Mouse (Mus musculus) hindbrain, postnatal 0 days (tissue): ENCODE data around the gene Gm14137. TPM values are rescaled to one million over a fixed set of nuclear protein-coding genes. Genes with fewer than 3 reads are reported as not detected.

Experiments used
- ATAC-seq: fragments of 200-750 bp; cut with Nextera tagmentation; 2 replicates; pipeline ENCODE4 v1.8.0; 2017; ENCODE audit warnings: mild to moderate bottlenecking, moderate TSS enrichment, moderate library complexity
- DNase-seq: peaks from one replicate; pipeline ENCODE4 v3.0.0-alpha.2; 2015; ENCODE audit warnings: low spot score
- H3K27ac ChIP-seq: fragments of 300-500 bp; sonication (generic); 2 replicates; pipeline ENCODE4 v1.5.1; 2014; ENCODE audit warnings: mild to moderate bottlenecking
- H3K27me3 ChIP-seq: fragments of 300-500 bp; sonication (generic); 2 replicates; pipeline ENCODE4 v1.6.1; 2014; ENCODE audit warnings: low read length, mixed read lengths; ENCODE audit not compliant: insufficient read depth
- H3K36me3 ChIP-seq: fragments of 300-500 bp; sonication (generic); 2 replicates; pipeline ENCODE4 v1.6.1; 2014; ENCODE audit warnings: low read length, mixed read lengths; ENCODE audit not compliant: insufficient read depth
- H3K4me1 ChIP-seq: fragments of 300-500 bp; sonication (generic); 2 replicates; pipeline ENCODE4 v1.6.1; 2014; ENCODE audit warnings: antibody characterized with exemption, low read length, mixed read lengths; ENCODE audit not compliant: insufficient read depth
- H3K4me2 ChIP-seq: fragments of 300-500 bp; sonication (generic); 2 replicates; pipeline ENCODE4 v1.6.1; 2014; ENCODE audit warnings: low read depth, mild to moderate bottlenecking, low read length, moderate library complexity, mixed read lengths
- H3K4me3 ChIP-seq: fragments of 300-500 bp; sonication (generic); 2 replicates; pipeline ENCODE4 v1.5.1; 2014; ENCODE audit warnings: low read length
- H3K9ac ChIP-seq: fragments of 300-500 bp; sonication (generic); replicated peaks from 2 replicates; pipeline ENCODE4 v1.6.1; 2014; ENCODE audit warnings: mild to moderate bottlenecking, low read length, moderate library complexity, mixed read lengths
- H3K9me3 ChIP-seq: fragments of 300-500 bp; sonication (generic); 2 replicates; pipeline ENCODE4 v1.6.1; 2016; ENCODE audit warnings: low read length, mixed read lengths
- CTCF ChIP-seq: IDR thresholded peaks from 2 replicates; pipeline ENCODE4 v1.5.1; 2016; ENCODE audit warnings: antibody characterized with exemption, control low read depth, low read depth
- WGBS: fragments of 180-500 bp; shearing (Covaris S2); extraction: QIAGEN DNeasy Blood & Tissue Kit; methylation state at CpG from one replicate; pipeline ENCODE4 v1.1.7; 2014; 5-methylcytosine and 5-hydroxymethylcytosine counted together
- polyA plus RNA-seq: library from polyadenylated mRNA; unstranded; fragments of >200 nt; fragmentation: Nextera tagmentation; extraction: Ambion mirVana; gene quantifications from 2 replicates; pipeline ENCODE4 v1.2.1, GENCODE M21; 2015
- total RNA-seq: library from RNA; depleted of rRNA; stranded (reverse); fragments of >200 nt; gene quantifications from 2 replicates; pipeline ENCODE4 v1.2.3, GENCODE M21; 2014

The Gm14137 gene
- total and polyA plus RNA-seq, 2 experiments from 2014 or later, result 0.29 TPM; not detected in 1

DNA sequence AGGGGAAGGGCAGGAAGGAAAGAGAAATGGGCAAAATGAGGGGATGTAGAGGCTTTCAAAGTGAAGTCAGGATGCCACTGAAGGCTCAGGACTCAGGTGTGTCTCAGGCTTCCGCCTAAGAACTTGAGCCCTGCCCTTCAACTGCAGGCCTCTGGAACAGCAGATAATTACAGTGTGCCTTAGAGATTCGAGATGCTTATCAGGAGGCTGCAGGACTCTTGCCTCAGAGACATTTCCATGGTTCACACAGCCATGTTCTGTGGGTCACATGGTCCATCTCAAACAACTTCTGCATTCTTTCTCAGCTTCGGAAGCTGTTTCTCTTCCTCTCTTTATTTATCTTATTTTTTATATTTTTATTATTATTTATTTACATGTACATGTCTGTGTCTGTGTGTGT lies 11.2 kb upstream of the Gm14137 start:
- Histone ChIP-seq H3K36me3 (no peaks in the 10 kb centered on the region), H3K4me2 (no peak overlapping the region), H3K27ac (no peak overlapping the region), H3K9ac (no peak overlapping the region), H3K27me3 (peaks cover 3% of the 10 kb centered on the region; the same call in 1 of the 2 replicates), H3K4me1 (peaks cover 7% of the 10 kb centered on the region; the same call in 1 of the 2 replicates), H3K9me3 (no peaks in the 10 kb centered on the region), H3K4me3 (no peak overlapping the region)
- ATAC-seq (no peak), DNase-seq (no peak)
- no peak for TF ChIP-seq CTCF
- WGBS, result 67% methylated on average over 3 of the region's 3 CpGs

DNA sequence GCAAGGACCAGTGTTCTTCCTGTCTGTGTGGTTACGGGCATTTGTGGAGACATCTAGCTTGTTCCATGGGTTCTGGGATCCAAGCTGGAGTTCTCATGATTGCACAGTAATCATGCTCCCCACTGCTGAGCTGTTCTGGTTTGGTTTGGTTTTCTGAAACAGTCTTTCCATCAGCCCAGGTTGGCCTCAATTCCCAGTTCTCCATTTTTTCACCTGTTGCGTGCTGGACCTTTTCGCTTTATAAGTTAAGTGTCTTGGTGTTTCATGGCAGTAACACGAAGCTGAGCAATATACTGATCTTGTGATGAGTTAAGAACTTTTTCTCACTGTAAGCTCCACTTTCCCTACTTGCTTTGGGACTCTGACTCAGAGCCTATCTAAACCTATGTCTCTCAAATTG lies 10.3 kb upstream of the Gm14137 start:
- Histone ChIP-seq H3K4me3 (no peak overlapping the region), H3K27ac (no peak overlapping the region), H3K4me2 (no peak overlapping the region), H3K9me3 (no peaks in the 10 kb centered on the region), H3K36me3 (no peaks in the 10 kb centered on the region), H3K27me3 (peaks cover 3% of the 10 kb centered on the region; the same call in 1 of the 2 replicates), H3K9ac (no peak overlapping the region), H3K4me1 (peaks cover 7% of the 10 kb centered on the region; the same call in 1 of the 2 replicates)
- no peak for TF ChIP-seq CTCF
- ATAC-seq (no peak), DNase-seq (no peak)
- WGBS, result 89% methylated on average over 4 of the region's 4 CpGs

DNA sequence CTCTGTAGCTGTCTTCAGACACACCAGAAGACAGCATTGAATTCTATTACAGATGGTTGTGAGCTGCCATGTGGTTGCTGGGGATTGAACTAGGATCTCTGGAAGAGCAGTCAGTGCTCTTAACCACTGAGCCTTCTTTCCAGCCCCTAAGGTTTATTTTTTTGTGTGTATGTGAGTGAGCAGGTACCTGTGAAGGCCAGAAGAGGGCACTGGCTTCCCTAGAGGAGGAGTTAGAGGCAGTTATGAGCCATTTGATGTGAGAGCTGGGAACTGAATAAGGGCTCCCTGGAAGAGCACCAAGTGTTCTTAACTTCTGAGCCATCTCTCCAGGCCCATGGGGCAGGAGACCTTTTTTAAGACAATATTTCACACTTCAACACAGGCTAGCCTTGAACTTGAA lies 8.9 kb upstream of the Gm14137 start:
- no peaks in the 10 kb centered on the region for H3K36me3 ChIP-seq
- H3K9me3 ChIP-seq, result no peaks in the 10 kb centered on the region
- peaks cover 3% of the 10 kb centered on the region; the same call in 1 of the 2 replicates for H3K27me3 ChIP-seq
- H3K4me3 ChIP-seq, result no peak overlapping the region
- TF ChIP-seq CTCF, result no peak
- peaks cover 7% of the 10 kb centered on the region; the same call in 1 of the 2 replicates for H3K4me1 ChIP-seq
- H3K9ac ChIP-seq, result no peak overlapping the region
- H3K27ac ChIP-seq, result no peak overlapping the region
- DNase-seq, result no peak
- no peak overlapping the region for H3K4me2 ChIP-seq
- ATAC-seq, result no peak

DNA sequence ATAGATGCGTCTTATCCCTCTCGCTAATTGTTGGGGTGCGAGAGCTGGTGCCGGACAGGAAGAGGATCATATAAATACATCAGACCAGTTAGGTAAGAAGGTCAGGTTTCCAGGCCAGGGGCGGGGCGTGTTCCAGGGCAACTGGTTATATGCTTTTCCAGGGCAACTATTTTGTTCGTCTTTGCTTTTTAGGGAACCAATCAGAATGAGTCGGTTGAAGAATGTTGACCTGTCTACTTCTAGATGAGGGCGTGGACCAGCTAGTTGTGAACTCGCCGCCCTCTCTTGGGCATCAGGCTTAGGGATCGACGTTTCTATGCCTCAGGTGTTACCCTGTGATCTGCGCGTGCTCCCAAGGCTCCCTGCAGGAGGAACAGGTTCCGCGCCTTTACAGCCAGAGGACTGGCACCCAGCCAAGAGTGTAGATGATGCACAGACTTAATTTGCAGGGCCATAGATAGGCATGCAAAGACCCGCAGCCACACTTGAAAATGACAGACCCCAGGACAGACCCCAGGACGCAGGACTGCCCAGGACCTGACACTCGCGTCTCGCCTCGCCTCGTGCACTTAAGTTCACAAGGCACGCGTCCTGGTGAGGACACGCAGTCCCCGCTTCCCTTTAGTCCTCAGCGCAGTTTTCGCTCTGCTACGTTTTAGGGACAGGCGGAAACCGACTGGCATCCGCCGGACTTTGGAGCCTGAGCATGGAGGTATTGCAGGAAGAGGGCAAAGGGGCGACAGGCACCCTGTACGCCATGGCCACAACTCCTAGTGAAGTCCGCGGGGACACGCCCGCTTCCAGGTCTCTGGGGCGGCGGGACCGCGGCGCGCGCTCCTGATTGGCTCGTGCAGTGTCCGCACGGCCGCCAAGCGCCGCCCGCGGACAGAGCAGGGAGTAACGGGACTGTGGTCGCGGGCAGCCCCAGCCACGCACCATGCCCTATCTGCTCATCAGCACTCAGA lies 7.1 kb upstream of the Gm14137 start, which contains the start of gene Gchfr:
Gene Gchfr, plus strand, starts transcription at position 873 of the 965 bp plus-strand sequence.
- H3K27me3 ChIP-seq, result peaks cover 3% of the 10 kb centered on the region; the same call in 1 of the 2 replicates
- peak within 1 kb of the TSS; percentile 100 for H3K4me2 ChIP-seq
- DNase-seq, result peak; percentile 71
- no peaks in the 10 kb centered on the region for H3K36me3 ChIP-seq
- H3K9ac ChIP-seq, result peak within 1 kb of the TSS; percentile 43
- under 1% methylated on average over 56 of the region's 60 CpGs for WGBS
- TF ChIP-seq CTCF, result peak; percentile 20; the same call in 1 of the 2 replicates
- peak; percentile 83 for ATAC-seq
- H3K4me1 ChIP-seq, result peaks cover 7% of the 10 kb centered on the region; the same call in 1 of the 2 replicates
- H3K9me3 ChIP-seq, result no peaks in the 10 kb centered on the region
- peak within 1 kb of the TSS; percentile 54 for H3K4me3 ChIP-seq
- H3K27ac ChIP-seq, result no peak within 1 kb of the TSS

DNA sequence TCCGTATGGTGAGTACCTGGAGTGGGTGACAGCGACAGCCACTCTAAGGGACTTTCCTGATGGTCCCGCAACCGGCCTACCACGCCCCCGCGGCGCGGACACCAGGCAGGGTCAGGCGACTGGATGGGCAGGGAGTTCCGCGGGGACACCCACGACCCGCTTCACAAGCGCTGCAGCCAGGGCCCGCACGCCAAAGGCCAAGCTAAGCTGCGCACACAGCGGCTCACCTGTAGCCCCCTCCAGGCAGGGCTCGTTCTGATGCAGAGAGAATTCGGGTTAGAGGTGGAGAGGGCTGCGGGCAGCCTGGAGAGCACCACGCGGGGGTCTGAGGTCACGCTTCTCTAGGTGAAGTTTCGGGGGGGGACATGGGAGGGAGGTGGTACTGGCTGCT lies 6.4 kb upstream of the Gm14137 start:
- ATAC-seq (no peak), DNase-seq (no peak)
- WGBS, result 5% methylated on average over 25 of the region's 26 CpGs

DNA sequence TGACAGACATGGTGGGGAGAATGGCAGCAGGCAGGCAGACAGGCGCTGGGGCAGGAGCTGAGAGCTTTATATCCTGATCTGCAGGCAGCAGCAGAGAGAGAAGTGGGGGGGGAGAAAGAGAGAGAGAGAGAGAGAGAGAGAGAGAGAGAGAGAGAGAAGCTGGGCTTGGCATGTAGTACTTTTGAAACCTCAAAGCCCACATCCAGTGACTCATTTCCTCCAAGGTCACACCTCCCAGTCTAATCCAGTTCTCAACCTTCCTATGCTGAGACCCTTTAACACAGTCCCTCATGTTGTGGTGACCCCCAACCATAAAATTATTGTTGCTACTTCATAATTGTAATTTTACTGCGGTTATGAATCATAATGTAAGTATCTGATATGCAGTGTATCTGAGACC lies 4.0 kb upstream of the Gm14137 start:
- 89% methylated on average over 2 of the region's 2 CpGs for WGBS

More for the DNA sequence above, 6.4 kb upstream of the Gm14137 start:
- no peaks in the 10 kb centered on the region for H3K36me3 ChIP-seq
- H3K4me2 ChIP-seq, result peak overlapping the region; percentile 100
- no peaks in the 10 kb centered on the region for H3K9me3 ChIP-seq
- no peak for TF ChIP-seq CTCF
- peaks cover 8% of the 10 kb centered on the region; the same call in 1 of the 2 replicates for H3K4me1 ChIP-seq
- H3K27ac ChIP-seq, result no peak overlapping the region
- H3K9ac ChIP-seq, result peak overlapping the region; percentile 43
- peaks cover 3% of the 10 kb centered on the region; the same call in 1 of the 2 replicates for H3K27me3 ChIP-seq
- H3K4me3 ChIP-seq, result peak overlapping the region; percentile 54

More for the DNA sequence above, 4.0 kb upstream of the Gm14137 start:
- H3K4me3 ChIP-seq, result no peak overlapping the region
- no peaks in the 10 kb centered on the region for H3K9me3 ChIP-seq
- H3K4me1 ChIP-seq, result peaks cover 15% of the 10 kb centered on the region; the same call in 1 of the 2 replicates
- H3K36me3 ChIP-seq, result no peaks in the 10 kb centered on the region
- peaks cover 3% of the 10 kb centered on the region; the same call in 1 of the 2 replicates for H3K27me3 ChIP-seq
- no peak overlapping the region for H3K27ac ChIP-seq
- no peak for DNase-seq
- ATAC-seq, result no peak
- no peak overlapping the region for H3K4me2 ChIP-seq
- H3K9ac ChIP-seq, result no peak overlapping the region
- TF ChIP-seq CTCF, result no peak
